Mouse (Mus musculus): Measurements from ENCODE around the gene Gnb3. TPM values are rescaled to one million over a fixed set of nuclear protein-coding genes. Genes with fewer than 3 reads are reported as not detected.

Gene Gnb3
- polyA plus RNA-seq, 1 experiment from 2014 or later = 0.31 TPM

DNA sequence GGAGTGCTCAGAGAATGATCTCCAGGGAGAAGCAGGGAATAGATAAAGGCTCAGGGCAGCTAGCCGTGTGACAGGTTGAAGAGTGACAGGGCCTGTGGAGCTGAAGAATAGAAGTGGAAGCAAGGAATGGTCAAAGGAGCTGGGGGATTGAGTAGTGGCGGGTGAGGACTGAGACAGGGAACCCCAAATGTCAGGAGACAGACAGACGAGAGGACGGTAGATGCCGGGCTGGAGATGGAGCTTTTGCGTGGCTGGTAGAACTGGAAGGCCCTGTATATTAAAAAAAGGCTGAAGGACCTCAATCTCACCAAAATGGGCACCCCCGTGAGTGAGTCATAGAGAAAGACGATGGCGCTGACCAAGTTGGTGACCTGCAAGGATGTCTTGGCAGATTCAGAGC lies 20.4 kb upstream of the Gnb3 start:
- Histone ChIP-seq H3K9me3 (replicated peaks; ENCODE audit: control insufficient read depth, low read length) (no peaks in the 10 kb centered on the region), H3K4me1 (ENCODE audit: control insufficient read depth, low read depth, low read length) (peaks cover 5% of the 10 kb centered on the region; the same call in 1 of the 2 replicates), H3K4me2 (ENCODE audit: low read depth, low read length) (no peak overlapping the region), H3K9ac (ENCODE audit: low read depth, low read length) (no peak overlapping the region), H3K27me3 (ENCODE audit: control insufficient read depth, insufficient read depth, low read depth, low read length) (peaks cover 88% of the 10 kb centered on the region), H3K36me3 (ENCODE audit: control insufficient read depth, insufficient read depth) (no peaks in the 10 kb centered on the region), H3K27ac (ENCODE audit: low read length) (no peak overlapping the region), H3K4me3 (ENCODE audit: low read depth, low read length) (no peak overlapping the region)
- ATAC-seq (ENCODE audit: low read depth) = no peak
- 65% methylated on average over 9 of the region's 9 CpGs for WGBS (ENCODE audit: insufficient replicate concordance)

DNA sequence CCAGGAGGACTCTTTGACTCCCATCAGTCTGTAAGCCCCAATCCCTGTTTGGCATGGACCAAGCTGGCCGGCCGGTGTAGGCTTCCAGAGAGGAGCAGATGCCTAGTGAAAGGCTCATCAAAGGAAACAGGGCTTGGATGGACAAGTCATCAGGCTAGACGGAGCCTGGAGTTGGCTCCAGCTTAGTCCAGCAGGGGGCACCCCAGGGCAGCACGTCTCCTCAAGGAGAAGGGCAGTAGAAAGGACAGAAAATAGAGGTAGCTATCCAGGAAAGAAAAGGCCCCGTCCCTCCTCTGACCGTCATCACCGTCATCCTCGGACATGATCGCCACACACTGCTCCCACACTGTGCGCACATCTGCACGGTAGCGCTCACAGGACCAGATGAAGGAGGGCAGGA lies 19.6 kb upstream of the Gnb3 start:
- Histone ChIP-seq H3K27ac (ENCODE audit: low read length) (no peak overlapping the region), H3K4me3 (ENCODE audit: low read depth, low read length) (no peak overlapping the region), H3K36me3 (ENCODE audit: control insufficient read depth, insufficient read depth) (no peaks in the 10 kb centered on the region), H3K27me3 (ENCODE audit: control insufficient read depth, insufficient read depth, low read depth, low read length) (peaks cover 84% of the 10 kb centered on the region), H3K4me2 (ENCODE audit: low read depth, low read length) (no peak overlapping the region), H3K9ac (ENCODE audit: low read depth, low read length) (no peak overlapping the region), H3K4me1 (ENCODE audit: control insufficient read depth, low read depth, low read length) (peaks cover 5% of the 10 kb centered on the region; the same call in 1 of the 2 replicates), H3K9me3 (replicated peaks; ENCODE audit: control insufficient read depth, low read length) (no peaks in the 10 kb centered on the region)
- 3% methylated on average over 12 of the region's 12 CpGs for WGBS (ENCODE audit: insufficient replicate concordance)
- no peak for ATAC-seq (ENCODE audit: low read depth)

DNA sequence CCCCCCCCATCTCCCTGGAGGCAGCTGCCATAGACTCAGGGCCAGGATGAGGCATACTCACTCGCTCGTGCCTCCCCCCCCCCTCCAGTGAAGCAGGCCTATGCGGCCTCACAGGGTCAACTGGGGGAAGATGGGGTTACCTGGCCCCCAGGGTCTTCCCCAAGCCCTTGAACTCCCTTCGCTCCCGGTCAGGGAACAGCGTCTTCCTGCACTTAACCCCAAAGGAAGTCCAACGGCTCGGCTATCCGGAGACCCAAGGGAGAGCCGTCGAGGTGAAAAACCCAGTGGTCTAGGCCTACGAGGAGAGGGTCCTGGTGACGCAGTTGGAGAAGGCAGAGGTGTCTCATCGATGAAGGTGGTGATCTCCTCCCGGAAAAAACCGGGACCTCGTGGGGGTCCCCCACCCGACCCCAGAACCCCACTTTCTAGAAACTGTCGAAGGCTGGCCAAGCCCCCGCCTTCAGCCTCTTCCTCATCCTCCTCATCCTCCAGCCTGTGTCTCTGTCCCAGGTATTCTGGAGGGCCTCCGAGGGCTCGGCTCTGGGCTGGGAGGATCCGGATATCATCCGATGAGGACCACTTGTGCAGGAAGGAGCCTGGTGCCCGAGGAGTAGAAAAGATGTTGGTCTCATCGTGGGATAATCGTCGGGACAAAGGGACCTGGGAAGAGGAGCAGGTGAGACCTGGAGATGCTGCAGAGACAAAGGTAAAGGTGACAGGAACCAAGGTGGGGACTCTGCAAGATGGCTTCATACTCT lies 18.7 kb upstream of the Gnb3 start:
- Histone ChIP-seq H3K27ac (ENCODE audit: low read length) (no peak overlapping the region), H3K4me2 (ENCODE audit: low read depth, low read length) (no peak overlapping the region), H3K4me3 (ENCODE audit: low read depth, low read length) (no peak overlapping the region), H3K9ac (ENCODE audit: low read depth, low read length) (no peak overlapping the region), H3K27me3 (ENCODE audit: control insufficient read depth, insufficient read depth, low read depth, low read length) (peaks cover 78% of the 10 kb centered on the region), H3K4me1 (ENCODE audit: control insufficient read depth, low read depth, low read length) (peaks cover 6% of the 10 kb centered on the region), H3K9me3 (replicated peaks; ENCODE audit: control insufficient read depth, low read length) (no peaks in the 10 kb centered on the region), H3K36me3 (ENCODE audit: control insufficient read depth, insufficient read depth) (no peaks in the 10 kb centered on the region)
- WGBS (ENCODE audit: insufficient replicate concordance) = 61% methylated on average over 28 of the region's 28 CpGs
- no peak for ATAC-seq (ENCODE audit: low read depth)

DNA sequence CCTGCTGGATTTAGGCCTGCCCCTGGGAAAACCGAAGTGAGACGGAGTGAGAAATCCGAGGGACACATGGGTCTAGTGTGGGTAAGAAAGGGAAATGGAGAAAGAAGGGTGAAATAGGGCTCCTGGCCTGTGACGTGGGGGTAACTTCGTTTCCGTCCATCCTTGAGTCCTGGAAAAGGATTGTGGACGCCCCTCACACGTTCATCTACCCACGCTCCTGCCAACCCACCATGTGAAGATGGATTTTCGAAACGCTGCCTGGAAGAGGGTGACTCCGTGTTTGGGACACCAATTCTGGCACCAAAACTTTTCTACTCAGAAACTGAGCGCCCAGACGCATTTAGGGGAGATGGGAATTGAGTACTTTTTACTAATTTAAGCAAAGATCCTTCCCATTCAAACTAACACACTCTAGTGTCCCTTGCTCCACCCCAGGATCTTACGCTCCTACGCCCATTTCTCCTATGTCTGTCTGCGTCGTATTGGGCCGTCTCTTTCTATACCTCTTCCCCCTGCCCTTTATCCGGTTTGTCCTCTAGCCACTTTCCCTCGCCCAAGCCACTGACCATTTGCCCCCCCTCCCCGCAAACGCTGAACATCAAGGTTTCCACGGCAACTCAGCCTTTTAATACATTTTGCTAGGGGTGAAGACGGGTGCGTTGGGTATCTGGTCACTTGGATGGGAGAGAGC lies 17.9 kb upstream of the Gnb3 start:
- Histone ChIP-seq H3K27ac (ENCODE audit: low read length) (no peak overlapping the region), H3K4me3 (ENCODE audit: low read depth, low read length) (peak overlapping the region; percentile 59; the same call in 1 of the 2 replicates), H3K4me2 (ENCODE audit: low read depth, low read length) (peak overlapping the region; percentile 68; the same call in 1 of the 2 replicates), H3K36me3 (ENCODE audit: control insufficient read depth, insufficient read depth) (no peaks in the 10 kb centered on the region), H3K9me3 (replicated peaks; ENCODE audit: control insufficient read depth, low read length) (no peaks in the 10 kb centered on the region), H3K4me1 (ENCODE audit: control insufficient read depth, low read depth, low read length) (peaks cover 2% of the 10 kb centered on the region), H3K9ac (ENCODE audit: low read depth, low read length) (no peak overlapping the region), H3K27me3 (ENCODE audit: control insufficient read depth, insufficient read depth, low read depth, low read length) (peaks cover 70% of the 10 kb centered on the region)
- ATAC-seq (ENCODE audit: low read depth) = no peak
- 28% methylated on average over 26 of the region's 26 CpGs for WGBS (ENCODE audit: insufficient replicate concordance)

DNA sequence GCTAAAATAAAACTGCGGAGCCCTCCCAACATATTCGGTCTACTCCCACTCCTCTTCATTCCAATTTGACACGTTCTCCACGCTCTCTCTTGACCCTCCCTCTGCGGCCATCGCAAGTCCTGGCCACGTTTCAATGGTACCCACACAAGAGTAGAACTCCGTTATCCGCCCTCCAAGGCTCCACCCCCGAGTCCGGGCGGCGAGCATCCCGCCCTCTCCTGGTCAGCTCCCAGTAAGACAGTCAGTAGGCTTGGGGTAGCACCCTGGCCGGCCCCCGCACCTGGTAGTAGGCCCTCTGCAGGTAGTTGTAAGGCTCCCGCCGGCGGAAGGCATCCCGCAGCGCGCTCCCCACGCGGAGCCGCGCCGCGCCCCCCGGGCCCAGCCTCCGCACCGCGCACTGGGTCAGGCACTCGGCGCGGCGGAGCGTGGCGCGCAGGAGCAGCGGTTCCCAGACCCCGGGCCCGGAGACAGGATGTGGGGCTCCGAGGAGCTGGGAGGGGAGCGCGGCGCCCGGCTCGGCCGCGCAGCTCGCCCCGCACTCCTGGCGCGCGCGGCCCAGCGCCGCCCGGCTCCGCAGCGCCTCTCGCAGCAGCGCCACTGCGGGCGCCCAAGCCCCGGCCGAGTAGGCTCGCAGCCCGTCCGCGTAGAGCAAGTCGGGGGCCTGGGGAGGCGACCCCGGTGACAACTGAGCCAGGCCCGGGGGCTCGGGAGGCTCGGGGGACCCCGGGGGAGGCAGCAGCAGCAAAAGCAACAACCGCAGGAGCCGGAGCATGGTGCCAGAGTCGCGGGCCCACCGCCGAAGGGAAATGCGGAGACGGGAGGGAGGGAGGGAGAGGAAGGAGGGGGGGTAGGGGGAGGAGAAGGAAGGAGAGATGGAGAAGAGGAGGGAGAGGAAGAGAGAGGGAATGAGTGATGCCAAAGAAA lies 17.1 kb upstream of the Gnb3 start, which contains the start of gene P3h3:
TSS of gene P3h3 (minus strand) at position 837 of the 924 bp plus-strand sequence.
- Histone ChIP-seq H3K27me3 (ENCODE audit: control insufficient read depth, insufficient read depth, low read depth, low read length) (peaks cover 62% of the 10 kb centered on the region), H3K4me2 (ENCODE audit: low read depth, low read length) (peak within 1 kb of the TSS; percentile 68), H3K4me3 (ENCODE audit: low read depth, low read length) (peak within 1 kb of the TSS; percentile 59), H3K9ac (ENCODE audit: low read depth, low read length) (peak within 1 kb of the TSS; percentile 47; the same call in 1 of the 2 replicates), H3K36me3 (ENCODE audit: control insufficient read depth, insufficient read depth) (no peaks in the 10 kb centered on the region), H3K9me3 (replicated peaks; ENCODE audit: control insufficient read depth, low read length) (no peaks in the 10 kb centered on the region), H3K27ac (ENCODE audit: low read length) (no peak within 1 kb of the TSS), H3K4me1 (ENCODE audit: control insufficient read depth, low read depth, low read length) (peaks cover 2% of the 10 kb centered on the region)
- WGBS (ENCODE audit: insufficient replicate concordance) = under 1% methylated on average over 86 of the region's 86 CpGs
- peak; percentile 45; the same call in 1 of the 2 replicates for ATAC-seq (ENCODE audit: low read depth)

DNA sequence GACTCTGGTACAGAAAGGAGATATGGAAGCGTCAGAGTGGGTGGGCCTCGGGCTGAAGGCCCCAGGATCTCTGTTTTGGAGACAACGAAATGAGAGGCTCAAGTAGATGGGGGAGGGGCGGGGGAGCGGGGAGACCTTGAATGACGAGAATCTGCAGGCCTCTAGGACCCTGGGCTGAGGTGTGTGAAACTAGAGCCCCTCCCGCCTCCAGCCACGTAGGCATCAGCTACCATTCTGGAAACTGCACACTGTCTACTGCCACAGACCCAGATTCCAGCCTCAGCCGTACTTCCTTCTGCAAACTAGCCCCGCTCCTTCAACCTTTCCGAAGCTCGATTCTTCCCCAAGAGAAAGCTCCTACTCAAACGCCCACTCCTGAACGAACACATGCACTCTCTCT lies 16.2 kb upstream of the Gnb3 start:
- ATAC-seq (ENCODE audit: low read depth) = no peak
- Histone ChIP-seq H3K4me3 (ENCODE audit: low read depth, low read length) (no peak overlapping the region), H3K27ac (ENCODE audit: low read length) (no peak overlapping the region), H3K4me2 (ENCODE audit: low read depth, low read length) (no peak overlapping the region), H3K36me3 (ENCODE audit: control insufficient read depth, insufficient read depth) (no peaks in the 10 kb centered on the region), H3K4me1 (ENCODE audit: control insufficient read depth, low read depth, low read length) (peaks cover 2% of the 10 kb centered on the region), H3K27me3 (ENCODE audit: control insufficient read depth, insufficient read depth, low read depth, low read length) (peaks cover 54% of the 10 kb centered on the region), H3K9me3 (replicated peaks; ENCODE audit: control insufficient read depth, low read length) (no peaks in the 10 kb centered on the region), H3K9ac (ENCODE audit: low read depth, low read length) (no peak overlapping the region)
- 16% methylated on average over 14 of the region's 14 CpGs for WGBS (ENCODE audit: insufficient replicate concordance)

DNA sequence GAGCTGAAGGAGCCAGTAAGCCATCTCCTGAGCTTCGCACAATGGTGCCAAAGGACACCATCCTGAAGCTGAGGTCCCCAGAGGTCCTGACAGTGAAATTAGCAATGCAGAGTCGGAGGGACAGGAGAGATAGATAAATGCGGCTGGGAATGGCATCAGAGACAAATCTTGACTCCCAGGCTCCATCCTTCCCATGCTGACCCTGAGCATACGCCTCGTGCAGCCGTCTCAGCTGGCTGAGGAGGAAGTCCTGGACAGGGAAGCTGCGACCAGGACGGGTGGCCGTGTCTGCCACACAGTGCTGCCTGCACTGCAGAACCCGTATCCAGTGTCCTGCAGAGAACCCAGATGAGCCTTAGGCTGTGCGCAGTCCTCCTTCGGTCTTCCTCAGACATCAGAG lies 14.6 kb upstream of the Gnb3 start:
- H3K4me2 ChIP-seq (ENCODE audit: low read depth, low read length) = no peak overlapping the region
- H3K27ac ChIP-seq (ENCODE audit: low read length) = no peak overlapping the region
- no peaks in the 10 kb centered on the region for H3K36me3 ChIP-seq (ENCODE audit: control insufficient read depth, insufficient read depth)
- ATAC-seq (ENCODE audit: low read depth) = no peak
- H3K9me3 ChIP-seq (replicated peaks; ENCODE audit: control insufficient read depth, low read length) = no peaks in the 10 kb centered on the region
- H3K4me1 ChIP-seq (ENCODE audit: control insufficient read depth, low read depth, low read length) = peaks cover 2% of the 10 kb centered on the region
- no peak overlapping the region for H3K9ac ChIP-seq (ENCODE audit: low read depth, low read length)
- peaks cover 48% of the 10 kb centered on the region for H3K27me3 ChIP-seq (ENCODE audit: control insufficient read depth, insufficient read depth, low read depth, low read length)
- no peak overlapping the region for H3K4me3 ChIP-seq (ENCODE audit: low read depth, low read length)
- WGBS (ENCODE audit: insufficient replicate concordance) = 47% methylated on average over 12 of the region's 12 CpGs

DNA sequence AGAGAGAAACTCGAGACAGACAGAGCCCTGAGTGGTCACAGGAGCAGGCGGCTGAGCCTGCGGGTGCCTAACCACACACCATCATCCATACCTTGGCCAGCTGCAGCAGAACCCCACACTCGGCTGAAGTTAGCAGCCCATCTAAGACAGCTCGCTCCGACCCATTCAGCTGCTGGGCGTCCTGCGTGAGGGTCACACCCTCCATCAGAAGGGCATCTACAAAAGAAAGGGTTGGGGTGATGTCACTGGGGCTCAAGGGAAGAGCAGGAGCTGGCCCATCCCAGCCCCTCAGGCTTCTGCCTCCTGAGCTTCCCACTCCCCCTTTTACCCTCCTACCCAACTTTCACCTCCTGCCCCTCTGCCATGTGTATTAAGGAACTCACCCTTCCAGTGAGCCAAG lies 10.5 kb upstream of the Gnb3 start:
- Histone ChIP-seq H3K27ac (ENCODE audit: low read length) (no peak overlapping the region), H3K4me3 (ENCODE audit: low read depth, low read length) (no peak overlapping the region), H3K36me3 (ENCODE audit: control insufficient read depth, insufficient read depth) (no peaks in the 10 kb centered on the region), H3K9ac (ENCODE audit: low read depth, low read length) (no peak overlapping the region), H3K9me3 (replicated peaks; ENCODE audit: control insufficient read depth, low read length) (no peaks in the 10 kb centered on the region), H3K27me3 (ENCODE audit: control insufficient read depth, insufficient read depth, low read depth, low read length) (peaks cover 8% of the 10 kb centered on the region), H3K4me2 (ENCODE audit: low read depth, low read length) (no peak overlapping the region), H3K4me1 (ENCODE audit: control insufficient read depth, low read depth, low read length) (peaks cover 2% of the 10 kb centered on the region)
- WGBS (ENCODE audit: insufficient replicate concordance) = 49% methylated on average over 8 of the region's 8 CpGs
- no peak for ATAC-seq (ENCODE audit: low read depth)

Data from liver, embryonic 16.5 days (tissue).